Mouse (Mus musculus): ENCODE measurements around the gene Soga1. TPM values are rescaled to one million over a fixed set of nuclear protein-coding genes. Genes with fewer than 3 reads are reported as not detected.

Gene Soga1
- polyA plus RNA-seq, 1 experiment from 2014 or later = 1.2 TPM

DNA sequence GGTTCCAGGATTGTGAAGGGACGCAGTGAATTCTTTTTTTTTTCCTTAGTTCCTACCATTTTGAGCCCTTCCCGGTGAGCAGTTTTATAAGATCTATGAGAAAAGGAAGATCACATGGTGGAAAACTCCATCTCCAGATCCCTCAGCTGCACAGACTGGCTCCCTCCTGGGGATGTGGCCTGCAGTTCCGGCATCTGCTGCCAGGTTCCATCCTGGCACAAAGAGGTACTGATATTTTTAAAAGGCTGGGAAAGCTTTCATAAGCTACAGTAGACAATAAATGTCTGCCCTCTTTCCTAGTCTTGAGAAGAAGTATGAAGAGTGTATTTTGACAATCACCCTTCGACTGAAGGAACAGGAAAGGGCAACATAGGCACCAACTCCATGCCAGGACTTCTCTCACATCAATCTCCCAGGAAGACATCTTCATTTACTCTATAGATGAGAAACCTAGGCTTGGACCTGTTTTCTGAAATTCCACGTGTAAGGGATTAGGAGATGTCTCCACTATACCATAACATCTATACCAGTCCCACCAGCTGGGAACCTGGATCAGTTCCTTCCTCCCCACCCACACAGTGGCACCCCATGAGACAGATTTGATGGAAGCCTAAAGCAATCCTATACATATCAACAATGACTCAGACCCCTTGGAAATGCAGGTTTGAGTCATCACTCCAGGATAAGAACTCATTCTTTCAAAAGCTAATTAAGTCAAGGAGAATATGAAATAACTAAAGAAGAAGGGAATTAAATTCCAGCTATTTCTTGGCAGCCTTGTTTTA lies 105.5 kb downstream of the Soga1 start:
- no peak for ATAC-seq

DNA sequence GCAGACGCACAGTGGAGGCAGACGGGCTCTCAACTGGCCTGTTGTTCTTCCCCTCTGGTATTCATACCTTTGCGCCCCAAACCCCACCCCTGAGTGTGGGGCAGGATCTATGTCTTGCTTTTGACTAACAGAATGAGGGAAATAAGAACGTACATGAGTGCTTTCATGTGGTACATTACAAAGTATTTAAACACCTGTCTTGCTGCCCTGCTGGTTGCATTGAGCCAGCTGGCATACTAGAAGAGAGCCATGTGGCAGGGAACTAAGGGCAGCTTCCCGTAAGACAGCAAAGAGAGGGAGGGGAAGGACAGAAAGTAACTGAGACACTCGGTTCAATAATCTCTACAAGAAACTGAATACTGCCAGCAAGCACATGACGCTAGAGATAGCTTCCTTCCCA lies 108.8 kb downstream of the Soga1 start:
- no peak overlapping the region for H3K4me2 ChIP-seq (ENCODE audit: low read depth, low read length)
- ATAC-seq = no peak
- H3K4me1 ChIP-seq (ENCODE audit: control insufficient read depth, insufficient read depth, low read length) = no peaks in the 10 kb centered on the region
- H3K4me3 ChIP-seq (ENCODE audit: low read length) = no peak overlapping the region
- H3K36me3 ChIP-seq (ENCODE audit: control insufficient read depth, insufficient read depth, low read length) = no peaks in the 10 kb centered on the region
- WGBS = 77% methylated on average over 7 of the region's 7 CpGs
- no peak overlapping the region for H3K27ac ChIP-seq (ENCODE audit: low read length)
- H3K9me3 ChIP-seq (ENCODE audit: control insufficient read depth, low read length) = no peaks in the 10 kb centered on the region
- no peaks in the 10 kb centered on the region for H3K27me3 ChIP-seq (replicated peaks; ENCODE audit: control insufficient read depth, insufficient read depth, low read length)
- no peak overlapping the region for H3K9ac ChIP-seq (ENCODE audit: low read depth, low read length)

More for the DNA sequence above, 105.5 kb downstream of the Soga1 start:
- H3K9ac ChIP-seq (ENCODE audit: low read depth, low read length) = no peak overlapping the region
- no peak overlapping the region for H3K4me3 ChIP-seq (ENCODE audit: low read length)
- H3K27ac ChIP-seq (ENCODE audit: low read length) = no peak overlapping the region
- no peaks in the 10 kb centered on the region for H3K4me1 ChIP-seq (ENCODE audit: control insufficient read depth, insufficient read depth, low read length)
- H3K27me3 ChIP-seq (replicated peaks; ENCODE audit: control insufficient read depth, insufficient read depth, low read length) = no peaks in the 10 kb centered on the region
- WGBS = 87% methylated on average over 5 of the region's 5 CpGs
- H3K36me3 ChIP-seq (ENCODE audit: control insufficient read depth, insufficient read depth, low read length) = no peaks in the 10 kb centered on the region
- no peaks in the 10 kb centered on the region for H3K9me3 ChIP-seq (ENCODE audit: control insufficient read depth, low read length)
- no peak overlapping the region for H3K4me2 ChIP-seq (ENCODE audit: low read depth, low read length)

DNA sequence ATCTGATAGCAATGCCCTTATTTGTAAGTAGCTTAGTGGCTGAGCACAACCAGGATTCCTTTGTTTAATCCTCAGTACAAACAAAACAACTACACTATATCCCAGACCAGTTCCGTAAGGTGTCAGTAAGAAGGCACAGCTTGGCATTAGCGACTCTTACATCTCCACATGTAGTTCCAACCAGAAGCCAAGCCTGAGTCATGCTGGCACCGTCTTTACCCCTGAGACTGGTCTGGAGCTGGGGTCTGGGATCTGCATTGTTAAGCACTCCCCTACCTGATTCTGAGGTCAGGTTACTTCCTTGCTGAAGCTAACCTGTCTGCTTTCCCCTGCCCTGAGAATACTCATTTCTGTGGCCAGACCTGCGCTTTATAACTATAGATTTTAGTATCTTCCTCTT lies 110.6 kb downstream of the Soga1 start:
- no peak for ATAC-seq
- H3K9me3 ChIP-seq (ENCODE audit: control insufficient read depth, low read length) = no peaks in the 10 kb centered on the region
- H3K9ac ChIP-seq (ENCODE audit: low read depth, low read length) = no peak overlapping the region
- no peaks in the 10 kb centered on the region for H3K36me3 ChIP-seq (ENCODE audit: control insufficient read depth, insufficient read depth, low read length)
- no peak overlapping the region for H3K4me2 ChIP-seq (ENCODE audit: low read depth, low read length)
- H3K4me3 ChIP-seq (ENCODE audit: low read length) = no peak overlapping the region
- H3K27ac ChIP-seq (ENCODE audit: low read length) = no peak overlapping the region
- 71% methylated on average over 4 of the region's 4 CpGs for WGBS
- no peaks in the 10 kb centered on the region for H3K27me3 ChIP-seq (replicated peaks; ENCODE audit: control insufficient read depth, insufficient read depth, low read length)
- no peaks in the 10 kb centered on the region for H3K4me1 ChIP-seq (ENCODE audit: control insufficient read depth, insufficient read depth, low read length)

DNA sequence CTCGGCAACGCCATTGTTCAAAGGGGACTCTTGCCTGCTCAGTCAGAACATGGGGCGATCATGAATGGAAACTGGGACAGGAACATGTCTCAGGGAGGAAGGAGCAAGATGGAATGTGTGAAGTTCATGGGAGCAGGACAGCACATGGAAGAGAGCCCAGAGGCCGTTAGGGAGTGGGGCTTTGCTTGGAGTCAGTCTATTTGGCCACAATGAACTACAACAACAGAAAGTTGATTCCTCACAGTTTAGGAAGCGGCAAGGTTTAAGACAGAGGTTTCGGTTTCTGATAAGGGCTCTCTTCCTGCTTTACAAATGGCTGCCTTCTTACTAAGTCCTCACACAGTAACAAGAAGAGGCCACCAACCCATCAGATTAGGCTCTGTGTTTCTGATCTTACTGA lies 111.7 kb downstream of the Soga1 start:
- H3K4me1 ChIP-seq (ENCODE audit: control insufficient read depth, insufficient read depth, low read length) = no peaks in the 10 kb centered on the region
- H3K36me3 ChIP-seq (ENCODE audit: control insufficient read depth, insufficient read depth, low read length) = no peaks in the 10 kb centered on the region
- WGBS = 81% methylated on average over 6 of the region's 6 CpGs
- H3K27me3 ChIP-seq (replicated peaks; ENCODE audit: control insufficient read depth, insufficient read depth, low read length) = no peaks in the 10 kb centered on the region
- no peak for ATAC-seq
- no peaks in the 10 kb centered on the region for H3K9me3 ChIP-seq (ENCODE audit: control insufficient read depth, low read length)
- no peak overlapping the region for H3K4me2 ChIP-seq (ENCODE audit: low read depth, low read length)
- no peak overlapping the region for H3K4me3 ChIP-seq (ENCODE audit: low read length)
- no peak overlapping the region for H3K9ac ChIP-seq (ENCODE audit: low read depth, low read length)
- H3K27ac ChIP-seq (ENCODE audit: low read length) = no peak overlapping the region

Other genes with a start within 250 kb of the Soga1 start
- 28.3 and 28.6 TPM in 2 replicates for gene Tgif2, start 239.2 kb downstream of the Soga1 start, polyA plus RNA-seq (2015; fragmentation: Nextera tagmentation; extraction: Ambion mirVana)
- gene 4930518I15Rik, start 221.3 kb downstream of the Soga1 start, polyA plus RNA-seq (2015; fragmentation: Nextera tagmentation; extraction: Ambion mirVana) = 5.1 and 5.3 TPM in 2 replicates
- 295 and 299 TPM in 2 replicates for gene Rab5if, start 216.1 kb downstream of the Soga1 start, polyA plus RNA-seq (2015; fragmentation: Nextera tagmentation; extraction: Ambion mirVana)
- 0.54 and 0.71 TPM in 2 replicates for gene Sla2, start 192.1 kb downstream of the Soga1 start, polyA plus RNA-seq (2015; fragmentation: Nextera tagmentation; extraction: Ambion mirVana)
- 46.7 and 47.6 TPM in 2 replicates for gene Ndrg3, start 87.2 kb downstream of the Soga1 start, polyA plus RNA-seq (2015; fragmentation: Nextera tagmentation; extraction: Ambion mirVana)
- gene Dsn1, start 72.1 kb downstream of the Soga1 start, polyA plus RNA-seq (2015; fragmentation: Nextera tagmentation; extraction: Ambion mirVana) = 23.4 and 25.3 TPM in 2 replicates
- gene Tldc2, start 7.8 kb upstream of the Soga1 start, polyA plus RNA-seq (2015; fragmentation: Nextera tagmentation; extraction: Ambion mirVana) = not detected in 2 replicates
- gene Samhd1, start 56.0 kb upstream of the Soga1 start, polyA plus RNA-seq (2015; fragmentation: Nextera tagmentation; extraction: Ambion mirVana) = 22.0 and 22.3 TPM in 2 replicates
- 12.8 and 15.4 TPM in 2 replicates for gene Rbl1, start 125.3 kb upstream of the Soga1 start, polyA plus RNA-seq (2015; fragmentation: Nextera tagmentation; extraction: Ambion mirVana)
- gene Rpn2, start 199.8 kb upstream of the Soga1 start, polyA plus RNA-seq (2015; fragmentation: Nextera tagmentation; extraction: Ambion mirVana) = 341 and 355 TPM in 2 replicates
- gene Mroh8, start 200.3 kb upstream of the Soga1 start, polyA plus RNA-seq (2015; fragmentation: Nextera tagmentation; extraction: Ambion mirVana) = 0.34 and 0.54 TPM in 2 replicates

Data from intestine, embryonic 16.5 days (tissue).